Mouse (Mus musculus): ENCODE measurements around the gene Snupn. TPM values are rescaled to one million over a fixed set of nuclear protein-coding genes. Genes with fewer than 3 reads are reported as not detected.

The Snupn gene
- polyA plus RNA-seq, 1 experiment from 2014 or later: 16.7 TPM

- WGBS: 84% methylated on average over 4 of the region's 4 CpGs
- no peaks in the 10 kb centered on the region for H3K9me3 ChIP-seq (replicated peaks)
- H3K4me2 ChIP-seq: peak overlapping the region; percentile 80
- no peaks in the 10 kb centered on the region for H3K27me3 ChIP-seq (replicated peaks)
- H3K9ac ChIP-seq: 0 out of 2 replicates have a peak overlapping the region, but pooled peaks have one; percentile 71
- no peak overlapping the region; the same call in 1 of the 2 replicates for H3K27ac ChIP-seq (ENCODE audit: poor library complexity, severe bottlenecking)
- H3K4me3 ChIP-seq: 0 out of 2 replicates have a peak overlapping the region, but pooled peaks have one; percentile 63
- ATAC-seq (ENCODE audit: insufficient number of reproducible peaks, low FRiP score): no peak
- peaks cover 45% of the 10 kb centered on the region for H3K4me1 ChIP-seq (replicated peaks)
- H3K36me3 ChIP-seq: peaks cover 57% of the 10 kb centered on the region
These were observed 27.9 kb upstream of the Snupn start for GRCm38 (mm10) chr9:56922746-56923145.

DNA sequence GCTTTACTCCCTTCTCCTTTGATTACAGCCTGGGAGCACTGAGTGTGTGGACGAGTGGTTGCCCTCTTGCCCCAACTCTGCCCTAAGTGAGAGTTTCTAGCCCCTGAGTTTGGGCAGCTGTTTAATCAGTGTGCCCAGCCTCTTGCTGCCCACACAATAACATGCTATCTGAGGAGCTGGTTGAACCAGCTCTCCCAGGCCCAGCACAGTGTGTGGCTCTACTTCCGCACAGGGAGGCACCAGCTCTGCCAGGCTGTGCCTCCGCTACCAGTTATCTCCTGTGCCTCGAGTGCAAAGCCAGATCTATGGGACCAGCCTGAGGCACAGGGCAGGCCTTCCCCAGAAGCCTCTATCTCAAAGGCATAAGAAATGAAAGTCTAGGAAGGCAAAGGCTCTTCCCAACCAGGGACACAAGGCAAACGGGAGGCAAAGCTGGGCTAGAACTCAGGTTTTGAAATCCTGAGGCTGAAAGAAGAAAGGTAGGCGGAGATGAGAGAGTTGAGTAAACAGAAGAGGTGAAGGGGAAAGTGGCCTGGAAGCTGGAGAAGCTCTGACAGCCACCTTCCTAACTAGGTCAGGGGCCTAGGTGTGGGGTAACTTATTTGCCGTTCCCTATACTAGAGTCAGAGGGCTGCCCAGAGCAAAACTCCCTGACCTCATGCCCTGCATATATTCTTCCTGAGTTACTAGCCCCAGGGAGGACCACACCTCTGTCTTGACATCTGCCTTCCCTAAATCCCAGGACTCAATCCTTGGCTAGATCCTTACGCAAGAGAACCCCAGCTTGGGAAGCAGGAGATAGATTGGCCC, 26.6 kb upstream of the Snupn start:
- Histone ChIP-seq H3K9ac (peak overlapping the region; percentile 71), H3K9me3 (replicated peaks) (no peaks in the 10 kb centered on the region), H3K4me2 (peak overlapping the region; percentile 80), H3K27me3 (replicated peaks) (no peaks in the 10 kb centered on the region), H3K4me3 (peak overlapping the region; percentile 63), H3K4me1 (replicated peaks) (peaks cover 49% of the 10 kb centered on the region), H3K27ac (ENCODE audit: poor library complexity, severe bottlenecking) (peak overlapping the region; percentile 85), H3K36me3 (peaks cover 44% of the 10 kb centered on the region)
- 39% methylated on average over 8 of the region's 8 CpGs for WGBS
- ATAC-seq (ENCODE audit: insufficient number of reproducible peaks, low FRiP score): no peak

- Histone ChIP-seq H3K36me3 (peaks cover 38% of the 10 kb centered on the region), H3K27ac (ENCODE audit: poor library complexity, severe bottlenecking) (peak overlapping the region; percentile 85), H3K4me3 (peak overlapping the region; percentile 63), H3K4me1 (replicated peaks) (peaks cover 49% of the 10 kb centered on the region), H3K27me3 (replicated peaks) (no peaks in the 10 kb centered on the region), H3K9ac (peak overlapping the region; percentile 71), H3K4me2 (peak overlapping the region; percentile 80), H3K9me3 (replicated peaks) (no peaks in the 10 kb centered on the region)
- peak; percentile 79 for ATAC-seq (ENCODE audit: insufficient number of reproducible peaks, low FRiP score)
- 4% methylated on average over 7 of the region's 7 CpGs for WGBS
These were observed 26.0 kb upstream of the Snupn start for GRCm38 (mm10) chr9:56924651-56925027.

GRCm38 (mm10) chr9:56925291-56926024, 25.2 kb upstream of the Snupn start:
- H3K4me2 ChIP-seq: peak overlapping the region; percentile 80
- H3K4me3 ChIP-seq: peak overlapping the region; percentile 63
- peak overlapping the region; percentile 71 for H3K9ac ChIP-seq
- no peaks in the 10 kb centered on the region for H3K27me3 ChIP-seq (replicated peaks)
- H3K9me3 ChIP-seq (replicated peaks): no peaks in the 10 kb centered on the region
- no peak for ATAC-seq (ENCODE audit: insufficient number of reproducible peaks, low FRiP score)
- peaks cover 30% of the 10 kb centered on the region for H3K36me3 ChIP-seq
- H3K4me1 ChIP-seq (replicated peaks): peaks cover 49% of the 10 kb centered on the region
- 78% methylated on average over 26 of the region's 26 CpGs for WGBS
- peak overlapping the region; percentile 85 for H3K27ac ChIP-seq (ENCODE audit: poor library complexity, severe bottlenecking)

- WGBS: 95% methylated on average over 10 of the region's 10 CpGs
- H3K27ac ChIP-seq (ENCODE audit: poor library complexity, severe bottlenecking): peak overlapping the region; percentile 93; the same call in 1 of the 2 replicates
- H3K9ac ChIP-seq: peak overlapping the region; percentile 42; the same call in 1 of the 2 replicates
- peak overlapping the region; percentile 80 for H3K4me2 ChIP-seq
- H3K9me3 ChIP-seq (replicated peaks): no peaks in the 10 kb centered on the region
- H3K4me1 ChIP-seq (replicated peaks): peaks cover 49% of the 10 kb centered on the region
- H3K36me3 ChIP-seq: peaks cover 24% of the 10 kb centered on the region
- no peaks in the 10 kb centered on the region for H3K27me3 ChIP-seq (replicated peaks)
- no peak for ATAC-seq (ENCODE audit: insufficient number of reproducible peaks, low FRiP score)
- peak overlapping the region; percentile 63 for H3K4me3 ChIP-seq
These were observed 24.7 kb upstream of the Snupn start for GRCm38 (mm10) chr9:56926025-56926360.

- no peak for ATAC-seq (ENCODE audit: insufficient number of reproducible peaks, low FRiP score)
- H3K9ac ChIP-seq: peak overlapping the region; percentile 85; the same call in 1 of the 2 replicates
- no peaks in the 10 kb centered on the region for H3K9me3 ChIP-seq (replicated peaks)
- H3K4me3 ChIP-seq: peak overlapping the region; percentile 63
- peaks cover 49% of the 10 kb centered on the region for H3K4me1 ChIP-seq (replicated peaks)
- peaks cover 21% of the 10 kb centered on the region for H3K36me3 ChIP-seq
- H3K27ac ChIP-seq (ENCODE audit: poor library complexity, severe bottlenecking): peak overlapping the region; percentile 93; the same call in 1 of the 2 replicates
- peak overlapping the region; percentile 80 for H3K4me2 ChIP-seq
- 54% methylated on average over 10 of the region's 10 CpGs for WGBS
- no peaks in the 10 kb centered on the region for H3K27me3 ChIP-seq (replicated peaks)
These were observed 24.3 kb upstream of the Snupn start for GRCm38 (mm10) chr9:56926387-56926786.

DNA sequence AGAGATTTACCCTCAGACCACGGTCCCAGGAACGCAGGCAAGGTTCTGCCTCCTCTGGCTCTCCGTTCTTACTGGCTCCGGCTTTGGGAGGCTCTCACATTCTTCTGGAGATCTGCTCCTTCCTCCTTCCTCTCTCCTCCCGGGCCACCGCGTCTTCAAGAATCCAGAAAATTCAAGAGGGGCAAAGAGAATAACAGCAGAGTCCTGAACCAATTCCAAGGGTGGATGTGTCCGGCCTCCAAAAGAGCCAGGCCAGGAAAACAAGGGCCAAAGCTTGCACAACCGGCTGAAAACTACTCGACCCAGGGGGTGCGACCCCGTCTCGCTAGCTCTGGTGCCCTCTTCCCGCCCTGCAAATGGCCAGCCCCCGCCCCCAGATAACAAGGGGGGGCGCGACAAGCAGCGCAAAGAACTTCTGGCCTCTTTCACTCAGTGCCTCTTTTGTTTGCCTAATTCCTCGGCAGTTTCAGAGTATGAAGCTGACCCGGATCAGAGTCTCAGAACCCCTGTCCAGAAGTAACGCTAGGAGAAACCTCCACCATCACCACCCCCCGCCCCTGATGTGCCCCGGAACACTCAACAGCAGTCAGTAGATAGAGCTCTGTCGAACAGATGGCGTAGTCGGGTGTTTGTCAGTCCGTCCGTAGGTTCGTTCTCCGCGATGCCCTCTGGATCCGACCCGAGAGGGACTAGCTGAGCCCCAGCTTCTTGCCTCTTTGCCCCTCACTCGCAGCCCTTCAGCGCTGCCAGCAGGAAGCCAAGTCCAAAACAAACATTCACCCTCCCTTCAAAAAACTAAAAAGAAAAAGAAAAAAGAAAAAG, 23.3 kb upstream of the Snupn start:
- Histone ChIP-seq H3K27ac (ENCODE audit: poor library complexity, severe bottlenecking) (peak overlapping the region; percentile 93), H3K4me3 (peak overlapping the region; percentile 63), H3K27me3 (replicated peaks) (no peaks in the 10 kb centered on the region), H3K36me3 (peaks cover 11% of the 10 kb centered on the region), H3K9me3 (replicated peaks) (no peaks in the 10 kb centered on the region), H3K4me1 (replicated peaks) (peaks cover 49% of the 10 kb centered on the region), H3K4me2 (peak overlapping the region; percentile 80), H3K9ac (peak overlapping the region; percentile 85)
- ATAC-seq (ENCODE audit: insufficient number of reproducible peaks, low FRiP score): no peak
- WGBS: under 1% methylated on average over 35 of the region's 35 CpGs

GRCm38 (mm10) chr9:56928041-56928811, 22.5 kb upstream of the Snupn start, which contains the start of gene Snx33:
Gene Snx33, minus strand, starts transcription at chr9:56928371.
- peak within 1 kb of the TSS; percentile 85 for H3K9ac ChIP-seq
- peak; percentile 79 for ATAC-seq (ENCODE audit: insufficient number of reproducible peaks, low FRiP score)
- no peaks in the 10 kb centered on the region for H3K9me3 ChIP-seq (replicated peaks)
- peak within 1 kb of the TSS; percentile 63 for H3K4me3 ChIP-seq
- WGBS: under 1% methylated on average over 49 of the region's 50 CpGs
- peaks cover 42% of the 10 kb centered on the region for H3K4me1 ChIP-seq (replicated peaks)
- H3K27me3 ChIP-seq (replicated peaks): no peaks in the 10 kb centered on the region
- peak within 1 kb of the TSS; percentile 93 for H3K27ac ChIP-seq (ENCODE audit: poor library complexity, severe bottlenecking)
- H3K4me2 ChIP-seq: peak within 1 kb of the TSS; percentile 80
- peaks cover 5% of the 10 kb centered on the region; the same call in 1 of the 2 replicates for H3K36me3 ChIP-seq

- no peak overlapping the region for H3K4me3 ChIP-seq
- H3K9me3 ChIP-seq (replicated peaks): no peaks in the 10 kb centered on the region
- H3K36me3 ChIP-seq: peaks cover 5% of the 10 kb centered on the region; the same call in 1 of the 2 replicates
- H3K27ac ChIP-seq (ENCODE audit: poor library complexity, severe bottlenecking): no peak overlapping the region
- H3K27me3 ChIP-seq (replicated peaks): no peaks in the 10 kb centered on the region
- H3K4me1 ChIP-seq (replicated peaks): peaks cover 30% of the 10 kb centered on the region
- ATAC-seq (ENCODE audit: insufficient number of reproducible peaks, low FRiP score): no peak
- 50% methylated on average over 4 of the region's 4 CpGs for WGBS
- H3K9ac ChIP-seq: no peak overlapping the region
- no peak overlapping the region for H3K4me2 ChIP-seq
These were observed 21.2 kb upstream of the Snupn start for GRCm38 (mm10) chr9:56929496-56929895.

DNA sequence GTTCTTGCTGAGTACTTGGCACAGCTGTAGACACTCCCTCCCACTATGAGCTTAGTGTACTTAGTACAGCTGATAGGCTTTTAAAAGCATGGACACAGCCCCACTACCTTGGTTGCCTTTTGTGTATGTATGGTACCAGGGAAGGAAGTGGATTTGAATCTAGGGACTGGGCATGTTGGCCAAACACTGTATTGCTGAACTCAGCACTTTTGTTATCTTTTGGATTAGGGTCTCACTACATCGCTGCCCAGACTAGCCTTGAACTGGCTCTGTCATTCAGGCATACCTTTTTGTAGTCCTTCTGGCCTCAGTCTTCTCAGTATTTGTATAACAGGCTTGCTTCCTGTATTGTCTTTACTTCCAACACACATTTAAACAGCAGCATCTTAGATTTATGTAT, 20.1 kb upstream of the Snupn start:
- Histone ChIP-seq H3K27ac (ENCODE audit: poor library complexity, severe bottlenecking) (no peak overlapping the region), H3K36me3 (peaks cover 5% of the 10 kb centered on the region; the same call in 1 of the 2 replicates), H3K4me1 (replicated peaks) (peaks cover 19% of the 10 kb centered on the region), H3K9ac (no peak overlapping the region), H3K27me3 (replicated peaks) (no peaks in the 10 kb centered on the region), H3K4me3 (no peak overlapping the region), H3K9me3 (replicated peaks) (no peaks in the 10 kb centered on the region), H3K4me2 (no peak overlapping the region)
- 48% methylated on average over 1 of the region's 1 CpGs for WGBS
- ATAC-seq (ENCODE audit: insufficient number of reproducible peaks, low FRiP score): no peak
